Mouse (Mus musculus) embryonic facial prominence, embryonic 14.5 days (tissue): ENCODE results near the gene Tmem39b. TPM values are rescaled to one million over a fixed set of nuclear protein-coding genes. Genes with fewer than 3 reads are reported as not detected.
"Not testable (repeated sequence)": the region's sequence is repeated elsewhere in the genome, so short reads cannot be mapped to it uniquely, and the experiment has no call there.

Experiments used
- ATAC-seq: fragments of 200-750 bp; cut with Nextera tagmentation; 2 replicates; pipeline ENCODE4 v1.8.0; 2017; ENCODE audit warnings: low read depth, moderate number of reproducible peaks, moderate TSS enrichment
- DNase-seq: peaks from one replicate; pipeline ENCODE4 v3.0.0-alpha.2; 2015; ENCODE audit warnings: low spot score
- H3K27ac ChIP-seq: fragments of 300-500 bp; sonication (generic); replicated peaks from 2 replicates; pipeline ENCODE4 v1.5.1; 2014; ENCODE audit warnings: low read depth, mild to moderate bottlenecking, low read length, moderate library complexity
- H3K27me3 ChIP-seq: fragments of 300-500 bp; sonication (generic); replicated peaks from 2 replicates; pipeline ENCODE4 v1.6.1; 2014; ENCODE audit warnings: low read length; ENCODE audit not compliant: control insufficient read depth, insufficient read depth
- H3K36me3 ChIP-seq: fragments of 300-500 bp; sonication (generic); 2 replicates; pipeline ENCODE4 v1.6.1; 2014; ENCODE audit warnings: low read length, mixed read lengths; ENCODE audit not compliant: control insufficient read depth, insufficient read depth
- H3K4me1 ChIP-seq: fragments of 300-500 bp; sonication (generic); 2 replicates; pipeline ENCODE4 v1.6.1; 2014; ENCODE audit warnings: antibody characterized with exemption, low read length; ENCODE audit not compliant: control insufficient read depth, insufficient read depth
- H3K4me2 ChIP-seq: fragments of 300-500 bp; sonication (generic); 2 replicates; pipeline ENCODE4 v1.6.1; 2014; ENCODE audit warnings: low read depth, mild to moderate bottlenecking, low read length, moderate library complexity, mixed read lengths
- H3K4me3 ChIP-seq: fragments of 300-500 bp; sonication (generic); 2 replicates; pipeline ENCODE4 v1.5.1; 2014; ENCODE audit warnings: low read depth, mild to moderate bottlenecking, low read length
- H3K9ac ChIP-seq: fragments of 300-500 bp; sonication (generic); 2 replicates; pipeline ENCODE4 v1.6.1; 2014; ENCODE audit warnings: low read depth, mild to moderate bottlenecking, low read length, moderate library complexity, mixed read lengths
- H3K9me3 ChIP-seq: fragments of 300-500 bp; sonication (generic); 2 replicates; pipeline ENCODE4 v1.6.1; 2016; ENCODE audit warnings: low read length; ENCODE audit not compliant: control insufficient read depth
- WGBS: fragments of 180-500 bp; shearing (Covaris S2); extraction: QIAGEN DNeasy Blood & Tissue Kit; methylation state at CpG from one replicate; pipeline ENCODE4 v1.1.7; 2014; 5-methylcytosine and 5-hydroxymethylcytosine counted together
- polyA plus RNA-seq: library from polyadenylated mRNA; unstranded; fragments of >200 nt; fragmentation: Nextera tagmentation; extraction: Ambion mirVana; gene quantifications from 2 replicates; pipeline ENCODE4 v1.2.1, GENCODE M21; 2014

Gene Tmem39b
- polyA plus RNA-seq, 1 experiment from 2014 or later = 22.1 TPM

- not testable (repeated sequence) for H3K9me3 ChIP-seq, H3K9ac ChIP-seq, H3K4me1 ChIP-seq, DNase-seq, H3K27ac ChIP-seq, ATAC-seq, H3K4me3 ChIP-seq, H3K4me2 ChIP-seq, H3K27me3 ChIP-seq
- H3K36me3 ChIP-seq = peaks cover 38% of the 10 kb centered on the region
- 94% methylated on average over 6 of the region's 6 CpGs for WGBS
Observed at GRCm38 (mm10) chr4:129700661-129701060, 4.0 kb upstream of the Tmem39b start.

GRCm38 (mm10) chr4:129700216-129700615 lies 3.6 kb upstream of the Tmem39b start:
- H3K4me2 ChIP-seq = no peak overlapping the region
- H3K4me3 ChIP-seq = no peak overlapping the region
- 34% methylated on average over 1 of the region's 1 CpGs for WGBS
- H3K9me3 ChIP-seq = no peaks in the 10 kb centered on the region
- peaks cover 34% of the 10 kb centered on the region for H3K36me3 ChIP-seq
- DNase-seq (peak; percentile 69), ATAC-seq (no peak)
- no peak overlapping the region; the same call in 1 of the 2 replicates for H3K27ac ChIP-seq
- peaks cover 9% of the 10 kb centered on the region; the same call in 1 of the 2 replicates for H3K4me1 ChIP-seq
- no peaks in the 10 kb centered on the region for H3K27me3 ChIP-seq
- H3K9ac ChIP-seq = no peak overlapping the region

- peaks cover 5% of the 10 kb centered on the region; the same call in 1 of the 2 replicates for H3K4me1 ChIP-seq
- peak overlapping the region; percentile 91 for H3K27ac ChIP-seq
- H3K27me3 ChIP-seq = no peaks in the 10 kb centered on the region
- H3K9ac ChIP-seq = peak overlapping the region; percentile 80
- WGBS = 83% methylated on average over 7 of the region's 7 CpGs
- DNase-seq = no peak
- H3K36me3 ChIP-seq = peaks cover 30% of the 10 kb centered on the region
- H3K9me3 ChIP-seq = no peaks in the 10 kb centered on the region
- H3K4me3 ChIP-seq = peak overlapping the region; percentile 51
- peak overlapping the region; percentile 74 for H3K4me2 ChIP-seq
- ATAC-seq = no peak
Observed at GRCm38 (mm10) chr4:129697191-129697590, 553 bp upstream of the Tmem39b start.

GRCm38 (mm10) chr4:129695815-129696157 lies 852 bp downstream of the Tmem39b start:
- Histone ChIP-seq H3K9ac (peak overlapping the region; percentile 80), H3K27ac (peak overlapping the region; percentile 91), H3K36me3 (peaks cover 34% of the 10 kb centered on the region), H3K4me3 (peak overlapping the region; percentile 51), H3K4me2 (peak overlapping the region; percentile 74), H3K9me3 (no peaks in the 10 kb centered on the region), H3K4me1 (peaks cover 5% of the 10 kb centered on the region; the same call in 1 of the 2 replicates), H3K27me3 (no peaks in the 10 kb centered on the region)
- ATAC-seq = no peak
- DNase-seq = no peak
- 24% methylated on average over 6 of the region's 6 CpGs for WGBS

- Histone ChIP-seq H3K4me1 (no peaks in the 10 kb centered on the region), H3K36me3 (peaks cover 91% of the 10 kb centered on the region), H3K4me3 (no peak overlapping the region), H3K27me3 (no peaks in the 10 kb centered on the region), H3K9me3 (no peaks in the 10 kb centered on the region), H3K9ac (no peak overlapping the region), H3K4me2 (no peak overlapping the region), H3K27ac (no peak overlapping the region)
- WGBS = 87% methylated on average over 5 of the region's 6 CpGs
- DNase-seq = no peak
- ATAC-seq = no peak
Observed at GRCm38 (mm10) chr4:129684531-129684930, 12.1 kb downstream of the Tmem39b start.

GRCm38 (mm10) chr4:129683901-129684493 lies 12.6 kb downstream of the Tmem39b start:
- Histone ChIP-seq H3K4me2 (no peak overlapping the region), H3K36me3 (peaks cover 91% of the 10 kb centered on the region), H3K9ac (no peak overlapping the region), H3K27ac (no peak overlapping the region), H3K4me3 (no peak overlapping the region), H3K27me3 (no peaks in the 10 kb centered on the region), H3K9me3 (no peaks in the 10 kb centered on the region), H3K4me1 (no peaks in the 10 kb centered on the region)
- 87% methylated on average over 10 of the region's 11 CpGs for WGBS
- DNase-seq = no peak
- no peak for ATAC-seq

GRCm38 (mm10) chr4:129681837-129682236 lies 14.8 kb downstream of the Tmem39b start:
- no peak overlapping the region for H3K4me3 ChIP-seq
- DNase-seq (no peak), ATAC-seq (no peak)
- H3K27me3 ChIP-seq = no peaks in the 10 kb centered on the region
- no peak overlapping the region for H3K4me2 ChIP-seq
- H3K36me3 ChIP-seq = peaks cover 93% of the 10 kb centered on the region
- no peaks in the 10 kb centered on the region for H3K9me3 ChIP-seq
- H3K9ac ChIP-seq = no peak overlapping the region
- H3K27ac ChIP-seq = no peak overlapping the region
- no peaks in the 10 kb centered on the region for H3K4me1 ChIP-seq
- WGBS = 96% methylated on average over 11 of the region's 11 CpGs

GRCm38 (mm10) chr4:129672878-129673449 lies 23.7 kb downstream of the Tmem39b start:
- no peak for DNase-seq

More at GRCm38 (mm10) chr4:129672878-129673449, 23.7 kb downstream of the Tmem39b start:
- peaks cover 23% of the 10 kb centered on the region for H3K36me3 ChIP-seq
- no peak; the same call in 1 of the 2 replicates for ATAC-seq
- no peaks in the 10 kb centered on the region for H3K9me3 ChIP-seq
- H3K4me1 ChIP-seq = peaks cover 7% of the 10 kb centered on the region; the same call in 1 of the 2 replicates
- peak overlapping the region; percentile 68 for H3K4me2 ChIP-seq
- no peaks in the 10 kb centered on the region for H3K27me3 ChIP-seq
- H3K4me3 ChIP-seq = peak overlapping the region; percentile 99
- 9% methylated on average over 10 of the region's 10 CpGs for whole genome bisulfite sequencing
- H3K9ac ChIP-seq = peak overlapping the region; percentile 99
- H3K27ac ChIP-seq = peak overlapping the region; percentile 92
